In genomic region chr12:108121288-108121687, GRCm38 (mm10) we compare ENCODE assay signal across 9 mouse cellular contexts. TPM values are rescaled to one million over a fixed set of nuclear protein-coding genes. Genes with fewer than 3 reads are reported as not detected.
DNase-seq lines count a peak whose midpoint lies in the region; ATAC-seq and TF ChIP-seq lines count a peak whose summit lies in the region.
"Had no signal": no experiment of that assay in that cellular context is flagged by ENCODE, and none has a peak within 500 bp of the region (broad histone marks: within the 10 kb centered on the region; RNA-seq: fewer than 3 reads in every experiment).

No protein-coding gene starts in this region.

- TF ChIP-seq RAD21 in MEL (IDR thresholded peaks at IDR 0.05; ENCODE audit: low read depth, low read length) = peak; percentile 73

- no peak overlapping the region for H3K4me2 ChIP-seq in intestine, embryonic 16.5 days (ENCODE audit: low read depth, low read length)
- H3K4me2 ChIP-seq in limb, embryonic 11.5 days (ENCODE audit: low read depth, severe bottlenecking) = no peak overlapping the region
- H3K4me2 ChIP-seq: limb, embryonic 12.5 days had no signal

- H3K27ac ChIP-seq in MEL (ENCODE audit: control insufficient read depth, low read depth, low read length) = no peak overlapping the region
- H3K27ac ChIP-seq in intestine, embryonic 16.5 days (ENCODE audit: low read length) = no peak overlapping the region
- no peak overlapping the region for H3K27ac ChIP-seq in limb, embryonic 11.5 days (replicated peaks; ENCODE audit: low read depth, low read length)
- H3K27ac ChIP-seq: limb, embryonic 12.5 days had no signal

- peak; percentile 67 to 75 (median 71) for TF ChIP-seq CTCF in MEL (IDR thresholded peaks at IDR 0.05 in 2 of 3, conservative IDR thresholded peaks at IDR 0.05 in 1 of 3; ENCODE audit: control insufficient read depth in 1 of 3, insufficient read depth in 1 of 3, low read depth in 2 of 3, low read length in 3 of 3, poor library complexity in 1 of 3, severe bottlenecking in 1 of 3)

- DNase-seq in A20 (ENCODE audit: low read depth, low spot score) (peak; percentile 63), MEL (ENCODE audit: low read depth, low spot score) (peak; percentile 70)
- DNase-seq in cerebellum, adult 18-20 months = peak; percentile 79 to 80
- DNase-seq in limb, embryonic 11.5 days (ENCODE audit: low spot score) = peak; percentile 83
- peak; percentile 57 for DNase-seq in neural tube, embryonic 10.5 days (ENCODE audit: extremely low spot score, low spot score)
- peak; percentile 68 to 72 for DNase-seq in thymus, postnatal 36 days

- no peak for TF ChIP-seq EP300 in MEL (IDR thresholded peaks at IDR 0.05; ENCODE audit: low read depth in 1 of 2, low read length in 2 of 2)

- H3K27me3 ChIP-seq in MEL (ENCODE audit: control insufficient read depth in 1 of 2, insufficient read depth in 2 of 2, low read length in 2 of 2) = no peaks in the 10 kb centered on the region
- no peaks in the 10 kb centered on the region for H3K27me3 ChIP-seq in intestine, embryonic 16.5 days (replicated peaks; ENCODE audit: control insufficient read depth, insufficient read depth, low read length)
- H3K27me3 ChIP-seq in limb, embryonic 11.5 days (ENCODE audit: control insufficient read depth, insufficient read depth, low read length) = no peaks in the 10 kb centered on the region
- H3K27me3 ChIP-seq: limb, embryonic 12.5 days had no signal

- peaks cover 0 to 6% of the 10 kb centered on the region in 2 experiments; a peak in 2 of 4 replicates for H3K36me3 ChIP-seq in MEL (ENCODE audit: control insufficient read depth in 1 of 2, insufficient read depth in 2 of 2, low read length in 2 of 2)
- H3K36me3 ChIP-seq in intestine, embryonic 16.5 days (ENCODE audit: control insufficient read depth, insufficient read depth, low read length) = 0 out of 2 replicates have a peak, but pooled peaks cover 2% of the 10 kb centered on the region
- H3K36me3 ChIP-seq in limb, embryonic 11.5 days (ENCODE audit: control insufficient read depth, insufficient read depth, low read length) = no peaks in the 10 kb centered on the region

- TF ChIP-seq POLR2A in MEL (IDR thresholded peaks at IDR 0.05; ENCODE audit: control insufficient read depth in 1 of 2, insufficient read depth in 1 of 2, low read depth in 1 of 2, low read length in 2 of 2, poor library complexity in 1 of 2) = no peak

- no peaks in the 10 kb centered on the region for H3K9me3 ChIP-seq in MEL (replicated peaks; ENCODE audit: insufficient read depth, low read length)
- H3K9me3 ChIP-seq in intestine, embryonic 16.5 days (ENCODE audit: control insufficient read depth, low read length) = no peaks in the 10 kb centered on the region
- no peaks in the 10 kb centered on the region for H3K9me3 ChIP-seq in limb, embryonic 11.5 days (ENCODE audit: control insufficient read depth, low read length)
- H3K9me3 ChIP-seq: limb, embryonic 12.5 days had no signal

- ATAC-seq in frontal cortex, adult (ENCODE audit: low TSS enrichment) = peak; percentile 92
- ATAC-seq in intestine, embryonic 16.5 days = peak; percentile 74
- no peak for ATAC-seq in limb, embryonic 11.5 days (ENCODE audit: insufficient number of reproducible peaks, low FRiP score, low TSS enrichment, low read depth)

- no peaks in the 10 kb centered on the region for H3K4me1 ChIP-seq in MEL (ENCODE audit: control insufficient read depth in 1 of 2, insufficient read depth in 2 of 2, low read length in 2 of 2)
- H3K4me1 ChIP-seq in intestine, embryonic 16.5 days (ENCODE audit: control insufficient read depth, insufficient read depth, low read length) = peaks cover 6% of the 10 kb centered on the region
- peaks cover 11% of the 10 kb centered on the region for H3K4me1 ChIP-seq in limb, embryonic 11.5 days (ENCODE audit: control insufficient read depth, insufficient read depth, low read length)

- no peak overlapping the region for H3K9ac ChIP-seq in MEL (ENCODE audit: control insufficient read depth, low read depth, low read length, poor library complexity, severe bottlenecking)
- H3K9ac ChIP-seq in intestine, embryonic 16.5 days (ENCODE audit: low read depth, low read length) = no peak overlapping the region
- no peak overlapping the region for H3K9ac ChIP-seq in limb, embryonic 11.5 days (ENCODE audit: low read length)
- H3K9ac ChIP-seq: limb, embryonic 12.5 days had no signal

- WGBS in intestine, embryonic 16.5 days = 9% methylated on average over 2 of the region's 2 CpGs
- 9% methylated on average over 2 of the region's 2 CpGs for WGBS in limb, embryonic 11.5 days

- H3K79me2 ChIP-seq in MEL (ENCODE audit: control insufficient read depth, insufficient read depth, low read length, poor library complexity) = peaks cover 1% of the 10 kb centered on the region; the same call in 1 of the 2 replicates

- no peak overlapping the region for H3K4me3 ChIP-seq in MEL (ENCODE audit: control insufficient read depth in 1 of 2, insufficient read depth in 1 of 2, low read depth in 2 of 2, low read length in 2 of 2)
- no peak overlapping the region for H3K4me3 ChIP-seq in intestine, embryonic 16.5 days (ENCODE audit: low read length)
- no peak overlapping the region for H3K4me3 ChIP-seq in limb, embryonic 11.5 days (ENCODE audit: low read depth, low read length)
- H3K4me3 ChIP-seq: limb, embryonic 12.5 days had no signal

TF ChIP-seq in MEL, 35 proteins besides CTCF, POLR2A, EP300 and RAD21:
- no peak for TF ChIP-seq HCFC1 (IDR thresholded peaks at IDR 0.05; ENCODE audit: low read depth, low read length)
- TF ChIP-seq KAT2A (conservative IDR thresholded peaks at IDR 0.05; ENCODE audit: low read depth, low read length) = no peak
- peak; percentile 50 for TF ChIP-seq SMC3 (IDR thresholded peaks at IDR 0.05; ENCODE audit: low read depth, low read length)
TF ChIP-seq in MEL: peak in this region for 1.

RNA-seq across cellular contexts. Expression of gene Setd3, which starts 57.8 kb away (rescaled TPM):
- total RNA-seq in MEL (2012; rRNA removed) = 38.4 and 40.1 TPM in 2 replicates
- 10 to 100 TPM in 1 of 2 experiments, not detected in 1; 59.9 TPM for polyA plus RNA-seq in MEL (2012; ENCODE audit: insufficient read depth in 1 of 2, insufficient read length in 2 of 2, low read depth in 1 of 2, low replicate concordance in 2 of 2, missing spikeins in 1 of 2)
- polyA plus RNA-seq in intestine, embryonic 16.5 days (2015; fragmentation: Nextera tagmentation; extraction: Ambion mirVana) = 89.8 and 90.8 TPM in 2 replicates
- 76.1 and 76.5 TPM in 2 replicates for polyA plus RNA-seq in limb, embryonic 11.5 days (2014; fragmentation: Nextera tagmentation; extraction: Ambion mirVana)

RNA-seq across cellular contexts. Expression of gene Ccnk, which starts 58.1 kb away (rescaled TPM):
- total RNA-seq in MEL (2012; rRNA removed) = 7.6 and 8.9 TPM in 2 replicates
- 10 to 100 TPM; 62.8 to 69.6 TPM for polyA plus RNA-seq in MEL (2012; ENCODE audit: insufficient read depth in 1 of 2, insufficient read length in 2 of 2, low read depth in 1 of 2, low replicate concordance in 2 of 2, missing spikeins in 1 of 2)
- polyA plus RNA-seq in intestine, embryonic 16.5 days (2015; fragmentation: Nextera tagmentation; extraction: Ambion mirVana) = 1.9 and 2.2 TPM in 2 replicates
- 5.8 and 7.7 TPM in 2 replicates for polyA plus RNA-seq in limb, embryonic 11.5 days (2014; fragmentation: Nextera tagmentation; extraction: Ambion mirVana)
